Mouse (Mus musculus): ENCODE measurements around the gene Stx2. TPM values are rescaled to one million over a fixed set of nuclear protein-coding genes. Genes with fewer than 3 reads are reported as not detected.
A peak's percentile ranks its signal among the peaks of the same experiment; 100 is the strongest.

Stx2 gene
- polyA plus RNA-seq (2017; shearing (Covaris generic)) = 1 to 10 TPM; 1.1 to 2.3 (median 1.9) TPM

GRCm38 (mm10) chr5:129008412-129008826 lies at the start of gene Stx2:
Gene Stx2, minus strand, starts transcription at chr5:129008574.
- ATAC-seq = peak; percentile 97

GRCm38 (mm10) chr5:129054675-129055284 lies 46.4 kb upstream of the Stx2 start:
- ATAC-seq = no peak

DNA sequence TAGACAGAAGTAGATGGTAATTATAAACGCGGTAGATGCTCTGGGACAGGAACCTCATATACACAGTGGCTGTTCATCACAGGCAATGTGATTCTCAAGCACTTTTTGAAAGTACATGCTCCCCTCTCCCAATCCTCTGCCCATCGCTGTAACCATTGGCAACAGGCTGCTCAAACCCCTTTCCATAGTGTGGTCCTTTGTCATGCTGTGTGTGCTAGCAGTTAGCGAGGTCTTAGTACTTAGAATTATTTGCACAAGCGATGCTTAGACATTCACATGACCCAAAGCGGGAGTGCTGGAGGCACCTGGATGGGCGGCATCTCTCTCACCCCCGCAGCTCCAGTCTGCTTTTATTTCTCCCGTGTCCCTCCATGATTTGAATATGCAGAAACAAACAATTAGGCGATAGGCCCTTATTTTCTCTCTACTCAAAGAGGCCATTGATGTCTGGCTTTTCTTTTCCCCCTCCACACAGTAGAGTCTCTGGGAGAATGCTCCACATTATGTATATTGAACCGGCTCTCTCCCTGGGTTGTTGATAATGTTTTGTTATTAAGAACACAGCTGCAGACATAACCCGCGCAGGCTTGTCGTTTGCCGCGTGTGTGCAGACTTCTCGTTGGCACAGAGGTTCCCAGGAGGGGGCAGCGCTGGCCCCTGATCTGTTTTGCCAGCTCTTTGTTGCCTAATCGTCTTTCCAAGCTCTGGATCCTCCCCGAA lies 44.4 kb upstream of the Stx2 start:
- ATAC-seq = no peak

- ATAC-seq = no peak
Measured at GRCm38 (mm10) chr5:129051910-129052309, 43.5 kb upstream of the Stx2 start.

GRCm38 (mm10) chr5:129049372-129049771 lies 41.0 kb upstream of the Stx2 start:
- ATAC-seq = no peak

DNA sequence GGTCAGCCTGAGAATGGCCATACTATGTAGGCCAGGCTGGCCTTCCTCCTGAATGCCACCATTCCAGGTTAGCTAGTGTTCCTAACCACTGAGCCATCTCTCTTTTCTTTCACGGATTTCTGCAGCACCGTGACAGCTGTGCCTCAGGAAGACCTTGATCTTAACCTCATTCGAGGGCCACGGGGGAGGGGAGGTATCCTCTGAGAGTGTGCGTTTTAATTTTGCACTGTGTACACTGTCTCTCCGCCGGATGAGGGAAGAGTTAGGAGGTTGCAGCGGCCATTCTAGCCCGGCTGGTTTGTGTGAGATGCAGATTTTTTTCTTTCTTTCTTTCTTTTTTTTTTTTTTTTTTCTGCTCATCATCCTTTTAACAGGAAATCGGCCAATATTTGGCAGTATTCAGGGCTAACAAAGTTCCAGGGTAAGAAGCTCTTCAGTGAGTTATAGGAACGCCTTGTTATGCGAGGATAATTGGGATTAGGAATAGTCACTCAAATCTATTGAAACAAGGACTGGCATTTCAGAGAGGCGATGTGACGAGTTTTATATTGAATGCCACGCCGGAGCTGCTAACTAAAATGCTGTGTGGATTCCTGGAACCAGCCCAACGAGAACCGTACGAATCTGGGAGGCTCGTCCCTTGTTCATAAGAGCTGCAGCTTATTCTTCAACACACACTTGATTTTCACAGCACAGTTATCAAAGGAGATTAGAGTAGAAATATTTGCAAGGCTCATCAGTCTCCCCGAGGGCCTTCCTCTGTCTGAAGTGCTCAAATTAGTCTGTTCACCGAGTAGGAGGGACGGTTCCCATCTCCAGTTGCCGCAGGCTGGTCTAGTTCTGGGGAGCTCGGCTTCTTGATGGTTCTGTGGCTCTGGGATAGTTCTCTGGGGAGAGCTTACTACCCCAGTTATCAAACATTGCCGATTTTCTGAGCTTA lies 37.5 kb upstream of the Stx2 start:
- ATAC-seq = no peak

GRCm38 (mm10) chr5:129037739-129038138 lies 29.4 kb upstream of the Stx2 start:
- no peak for ATAC-seq

- no peak for ATAC-seq
Measured at GRCm38 (mm10) chr5:129036678-129037077, 28.3 kb upstream of the Stx2 start.

- ATAC-seq = no peak
Measured at GRCm38 (mm10) chr5:129029131-129029723, 20.9 kb upstream of the Stx2 start.

- ATAC-seq = no peak
Measured at GRCm38 (mm10) chr5:129026637-129027036, 18.3 kb upstream of the Stx2 start.

DNA sequence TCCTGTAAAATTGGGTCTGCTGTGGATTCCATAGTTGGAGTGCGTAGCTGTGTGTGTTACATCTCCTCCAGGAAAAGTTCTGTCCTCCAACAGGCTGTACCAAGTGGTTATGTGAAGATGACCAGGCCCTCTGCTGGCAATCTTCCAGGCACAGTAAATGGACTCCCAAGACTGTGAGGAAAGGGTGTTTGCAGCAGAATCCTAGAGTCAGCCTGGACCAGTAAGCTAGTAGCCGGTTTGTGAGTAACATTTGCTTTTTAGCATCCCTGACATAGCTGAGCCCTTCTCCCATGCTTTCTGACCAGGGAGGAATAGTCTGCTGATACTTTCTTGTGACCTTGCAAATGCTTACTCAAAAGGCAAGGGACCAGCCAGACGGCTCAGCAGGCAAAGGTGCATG lies 17.8 kb upstream of the Stx2 start:
- ATAC-seq = no peak

DNA sequence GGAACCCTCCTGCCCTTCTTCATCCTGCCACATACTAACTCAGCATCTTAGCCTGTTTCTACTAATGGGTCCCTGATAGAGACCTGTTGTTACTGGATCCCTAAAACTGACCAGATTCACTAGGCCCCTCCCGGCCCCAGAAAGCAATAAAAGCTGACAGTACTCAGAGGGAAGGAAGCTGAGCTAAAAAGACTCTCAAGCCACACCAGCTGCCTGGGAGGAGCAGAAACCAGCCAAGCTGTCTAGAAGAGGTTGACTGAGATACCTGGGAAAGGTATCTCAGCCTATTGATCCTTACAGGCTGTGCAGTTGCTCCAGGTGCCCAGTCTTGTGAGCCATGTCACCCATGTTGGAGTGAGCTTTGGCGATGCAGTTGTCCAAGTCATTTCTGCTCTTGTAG lies 17.4 kb upstream of the Stx2 start:
- ATAC-seq = no peak

GRCm38 (mm10) chr5:129025048-129025447 lies 16.7 kb upstream of the Stx2 start:
- ATAC-seq = no peak

DNA sequence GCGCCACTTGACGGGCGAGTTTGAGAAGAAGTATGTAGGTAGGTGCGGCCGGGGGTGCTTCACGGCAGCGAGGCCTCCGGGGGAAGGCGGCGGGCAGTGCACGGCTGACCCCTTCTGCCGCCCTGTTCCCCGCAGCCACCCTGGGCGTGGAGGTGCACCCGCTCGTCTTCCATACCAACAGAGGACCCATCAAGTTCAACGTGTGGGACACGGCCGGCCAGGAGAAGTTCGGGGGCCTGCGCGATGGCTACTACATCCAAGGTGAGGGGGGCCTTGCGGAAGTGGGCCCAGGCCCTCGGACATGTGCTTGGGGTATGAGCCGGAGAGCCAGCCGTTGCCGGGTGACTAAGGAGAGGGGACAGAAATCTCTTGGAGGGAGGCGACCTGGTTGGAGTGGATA lies 12.4 kb upstream of the Stx2 start:
- no peak for ATAC-seq

GRCm38 (mm10) chr5:129020300-129020668 lies 11.9 kb upstream of the Stx2 start:
- ATAC-seq = peak; percentile 52

DNA sequence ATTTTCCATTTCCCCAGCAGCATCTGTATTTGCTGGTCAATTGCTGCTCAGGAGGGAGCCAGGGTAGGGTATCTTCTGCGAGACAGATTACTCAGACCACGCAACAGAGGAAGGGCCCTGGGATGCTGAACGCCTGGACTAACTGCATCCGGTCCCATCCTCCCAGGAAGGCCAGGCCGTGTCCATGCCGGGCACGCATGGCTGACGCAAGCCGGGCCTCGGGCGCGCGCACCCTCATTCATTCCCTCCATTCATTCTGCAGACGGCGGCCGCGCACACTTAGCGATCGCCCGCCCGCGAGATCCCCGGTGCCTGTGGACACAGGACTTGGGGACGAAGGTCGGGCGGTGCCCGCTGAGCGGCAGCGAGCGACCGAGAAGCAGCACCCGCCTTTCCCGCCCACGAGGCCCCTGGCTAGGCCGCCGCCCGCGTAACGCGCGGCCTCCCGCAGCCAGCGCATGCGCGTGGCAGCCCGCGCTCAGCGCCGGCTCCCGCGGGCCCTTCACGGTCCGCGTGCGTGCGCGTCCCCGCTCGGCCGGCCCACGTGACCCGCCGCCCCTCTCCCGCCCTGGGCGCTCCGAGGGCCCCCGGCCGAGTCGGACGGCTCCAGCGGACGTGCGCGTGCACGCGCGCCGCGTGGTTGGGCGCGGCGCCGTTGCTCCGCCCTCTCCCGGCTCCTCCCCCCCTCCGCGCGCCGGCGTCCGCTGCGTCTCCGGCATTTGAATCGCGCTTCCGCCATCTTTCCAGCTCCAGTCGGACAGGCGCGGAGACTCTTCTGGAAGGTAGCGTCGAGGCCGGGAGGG lies 11.3 kb upstream of the Stx2 start, which contains the start of gene Ran:
TSS of gene Ran (plus strand) at position 573 of the 803 bp plus-strand sequence.
- ATAC-seq = peak; percentile 76

GRCm38 (mm10) chr5:129018782-129019489 lies 10.6 kb upstream of the Stx2 start:
- ATAC-seq = no peak

DNA sequence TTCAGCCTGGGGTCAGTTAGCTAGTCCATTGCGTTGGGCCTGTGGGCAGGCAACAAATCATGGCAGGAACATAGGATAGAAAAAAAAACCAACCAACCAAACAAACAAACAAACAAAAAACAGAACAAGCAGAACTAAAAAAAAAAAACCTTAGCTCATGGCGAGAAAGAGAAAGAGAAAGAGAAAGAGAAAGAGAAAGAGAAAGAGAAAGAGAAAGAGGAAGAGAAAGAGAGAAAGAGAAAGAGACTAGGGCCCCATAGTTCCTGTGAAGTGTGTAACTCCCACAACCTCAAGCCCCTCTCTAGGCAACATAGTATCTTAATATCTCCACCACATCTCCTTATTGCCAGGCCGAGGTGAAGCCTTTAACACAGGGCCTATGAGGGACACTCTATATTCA lies 8.0 kb upstream of the Stx2 start:
- ATAC-seq = no peak

DNA sequence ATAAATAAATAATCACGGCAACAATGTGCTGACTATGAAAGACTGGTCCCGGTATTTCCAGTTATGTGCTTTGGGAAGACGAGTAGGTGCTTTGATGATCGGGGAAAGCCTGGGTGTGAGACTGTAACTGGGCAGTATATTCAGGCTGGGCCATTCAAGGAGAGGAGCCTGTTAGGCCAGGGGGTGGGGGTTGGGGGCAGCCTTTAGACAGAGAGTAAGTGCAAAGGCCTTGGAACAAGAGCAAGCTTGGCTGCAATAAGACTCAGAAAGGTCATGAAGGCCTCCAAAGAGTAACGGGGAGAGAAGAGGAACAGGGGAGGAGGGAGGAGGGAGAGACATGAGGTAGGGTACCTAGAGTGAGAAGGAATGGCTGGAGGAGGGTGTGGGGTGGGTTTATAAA lies 7.2 kb upstream of the Stx2 start:
- no peak for ATAC-seq

- no peak for ATAC-seq
Measured at GRCm38 (mm10) chr5:129015020-129015419, 6.6 kb upstream of the Stx2 start.

- ATAC-seq = no peak
Measured at GRCm38 (mm10) chr5:129010937-129011336, 2.6 kb upstream of the Stx2 start.
